Mouse (Mus musculus): ENCODE data around the gene Golga1. TPM values are rescaled to one million over a fixed set of nuclear protein-coding genes. Genes with fewer than 3 reads are reported as not detected.

Golga1 gene
- polyA plus RNA-seq, 1 experiment, result 16.5 TPM

GRCm38 (mm10) chr2:38977837-38978236 lies 87.5 kb downstream of the Golga1 start:
- 86% methylated on average over 4 of the region's 4 CpGs for WGBS
- no peak overlapping the region for H3K27ac ChIP-seq (ENCODE audit: control insufficient read depth, insufficient read depth, low read depth, low read length, poor library complexity)
- no peak overlapping the region for H3K4me3 ChIP-seq (replicated peaks; ENCODE audit: control insufficient read depth, low read depth, low read length)
- H3K4me1 ChIP-seq (ENCODE audit: control insufficient read depth, insufficient read depth, low read length), result no peaks in the 10 kb centered on the region
- TF ChIP-seq CTCF (IDR thresholded peaks at IDR 0.05; ENCODE audit: control insufficient read depth, insufficient read depth, low read length) (no peak), POLR2A (IDR thresholded peaks at IDR 0.05; ENCODE audit: borderline replicate concordance, control insufficient read depth, low read depth, low read length) (no peak)

- WGBS, result 80% methylated on average over 21 of the region's 21 CpGs
- H3K4me3 ChIP-seq (replicated peaks; ENCODE audit: control insufficient read depth, low read depth, low read length), result no peak overlapping the region
- H3K4me1 ChIP-seq (ENCODE audit: control insufficient read depth, insufficient read depth, low read length), result no peaks in the 10 kb centered on the region
- TF ChIP-seq CTCF (IDR thresholded peaks at IDR 0.05; ENCODE audit: control insufficient read depth, insufficient read depth, low read length), result no peak
- TF ChIP-seq POLR2A (IDR thresholded peaks at IDR 0.05; ENCODE audit: borderline replicate concordance, control insufficient read depth, low read depth, low read length), result no peak
- no peak overlapping the region for H3K27ac ChIP-seq (ENCODE audit: control insufficient read depth, insufficient read depth, low read depth, low read length, poor library complexity)
Observed at GRCm38 (mm10) chr2:38975941-38976805, 89.2 kb downstream of the Golga1 start.

GRCm38 (mm10) chr2:38975181-38975580 lies 90.2 kb downstream of the Golga1 start:
- Histone ChIP-seq H3K4me1 (ENCODE audit: control insufficient read depth, insufficient read depth, low read length) (peaks cover 1% of the 10 kb centered on the region), H3K27ac (ENCODE audit: control insufficient read depth, insufficient read depth, low read depth, low read length, poor library complexity) (no peak overlapping the region), H3K4me3 (replicated peaks; ENCODE audit: control insufficient read depth, low read depth, low read length) (no peak overlapping the region)
- 80% methylated on average over 3 of the region's 3 CpGs for WGBS
- no peak for TF ChIP-seq CTCF (IDR thresholded peaks at IDR 0.05; ENCODE audit: control insufficient read depth, insufficient read depth, low read length)
- TF ChIP-seq POLR2A (IDR thresholded peaks at IDR 0.05; ENCODE audit: borderline replicate concordance, control insufficient read depth, low read depth, low read length), result no peak

DNA sequence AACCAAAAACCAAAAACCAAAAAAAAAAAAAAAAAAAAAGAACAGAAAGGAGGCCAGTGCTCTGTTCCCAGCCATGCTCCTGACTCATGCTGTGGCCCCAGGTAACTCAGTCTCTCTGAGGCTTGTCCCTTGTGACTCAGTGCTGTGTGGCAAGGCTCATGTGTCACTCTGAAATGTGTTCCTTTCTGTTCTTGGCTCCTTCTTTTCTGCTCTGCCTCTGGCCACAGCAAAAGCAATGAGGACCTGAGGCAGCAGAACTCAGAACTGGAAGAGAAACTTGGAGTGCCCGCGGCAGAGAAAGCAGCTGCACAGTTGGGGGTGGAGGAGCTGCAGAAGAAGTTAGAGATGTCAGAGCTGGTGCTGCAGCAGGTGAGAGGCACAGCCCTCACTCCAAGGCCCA lies 91.2 kb downstream of the Golga1 start:
- H3K4me1 ChIP-seq (ENCODE audit: control insufficient read depth, insufficient read depth, low read length), result peaks cover 1% of the 10 kb centered on the region
- H3K27ac ChIP-seq (ENCODE audit: control insufficient read depth, insufficient read depth, low read depth, low read length, poor library complexity), result no peak overlapping the region
- 53% methylated on average over 2 of the region's 2 CpGs for WGBS
- H3K4me3 ChIP-seq (replicated peaks; ENCODE audit: control insufficient read depth, low read depth, low read length), result no peak overlapping the region
- TF ChIP-seq CTCF (IDR thresholded peaks at IDR 0.05; ENCODE audit: control insufficient read depth, insufficient read depth, low read length) (no peak), POLR2A (IDR thresholded peaks at IDR 0.05; ENCODE audit: borderline replicate concordance, control insufficient read depth, low read depth, low read length) (no peak)

- Histone ChIP-seq H3K4me3 (replicated peaks; ENCODE audit: control insufficient read depth, low read depth, low read length) (no peak overlapping the region), H3K27ac (ENCODE audit: control insufficient read depth, insufficient read depth, low read depth, low read length, poor library complexity) (no peak overlapping the region), H3K4me1 (ENCODE audit: control insufficient read depth, insufficient read depth, low read length) (peaks cover 1% of the 10 kb centered on the region)
- TF ChIP-seq POLR2A (IDR thresholded peaks at IDR 0.05; ENCODE audit: borderline replicate concordance, control insufficient read depth, low read depth, low read length), result no peak
- no peak for TF ChIP-seq CTCF (IDR thresholded peaks at IDR 0.05; ENCODE audit: control insufficient read depth, insufficient read depth, low read length)
- WGBS, result 77% methylated on average over 7 of the region's 7 CpGs
Observed at GRCm38 (mm10) chr2:38973701-38974100, 91.6 kb downstream of the Golga1 start.

- TF ChIP-seq POLR2A (IDR thresholded peaks at IDR 0.05; ENCODE audit: borderline replicate concordance, control insufficient read depth, low read depth, low read length), result no peak
- no peak for TF ChIP-seq CTCF (IDR thresholded peaks at IDR 0.05; ENCODE audit: control insufficient read depth, insufficient read depth, low read length)
- WGBS, result 26% methylated on average over 2 of the region's 2 CpGs
- H3K4me3 ChIP-seq (replicated peaks; ENCODE audit: control insufficient read depth, low read depth, low read length), result no peak overlapping the region
- peaks cover 1% of the 10 kb centered on the region for H3K4me1 ChIP-seq (ENCODE audit: control insufficient read depth, insufficient read depth, low read length)
- H3K27ac ChIP-seq (ENCODE audit: control insufficient read depth, insufficient read depth, low read depth, low read length, poor library complexity), result no peak overlapping the region
Observed at GRCm38 (mm10) chr2:38973223-38973622, 92.1 kb downstream of the Golga1 start.

GRCm38 (mm10) chr2:38970057-38970456 lies 95.3 kb downstream of the Golga1 start:
- WGBS, result 54% methylated on average over 5 of the region's 5 CpGs
- TF ChIP-seq CTCF (IDR thresholded peaks at IDR 0.05; ENCODE audit: control insufficient read depth, insufficient read depth, low read length) (no peak), POLR2A (IDR thresholded peaks at IDR 0.05; ENCODE audit: borderline replicate concordance, control insufficient read depth, low read depth, low read length) (no peak)
- peaks cover 1% of the 10 kb centered on the region for H3K4me1 ChIP-seq (ENCODE audit: control insufficient read depth, insufficient read depth, low read length)
- H3K4me3 ChIP-seq (replicated peaks; ENCODE audit: control insufficient read depth, low read depth, low read length), result no peak overlapping the region
- H3K27ac ChIP-seq (ENCODE audit: control insufficient read depth, insufficient read depth, low read depth, low read length, poor library complexity), result no peak overlapping the region

DNA sequence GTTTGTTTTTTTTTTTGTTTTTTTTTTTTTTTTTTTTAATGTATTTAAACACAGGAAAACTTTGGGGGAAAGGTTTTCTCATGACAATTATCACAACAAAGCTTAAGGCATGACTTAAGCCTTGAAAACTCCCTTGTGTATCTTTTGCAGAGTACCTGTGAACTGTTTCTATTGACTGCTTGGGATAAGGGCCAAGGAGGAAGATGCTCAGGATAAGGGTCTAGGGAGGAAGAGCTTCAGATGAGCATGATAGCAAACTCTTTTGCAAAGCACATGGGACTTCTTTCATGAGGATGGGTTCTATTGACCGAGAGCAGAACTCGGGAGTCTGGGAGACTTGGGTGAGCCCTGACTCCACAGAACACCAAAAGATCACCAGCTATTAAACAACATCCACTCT lies 95.7 kb downstream of the Golga1 start:
- TF ChIP-seq CTCF (IDR thresholded peaks at IDR 0.05; ENCODE audit: control insufficient read depth, insufficient read depth, low read length), result no peak
- TF ChIP-seq POLR2A (IDR thresholded peaks at IDR 0.05; ENCODE audit: borderline replicate concordance, control insufficient read depth, low read depth, low read length), result no peak
- no peak overlapping the region for H3K4me3 ChIP-seq (replicated peaks; ENCODE audit: control insufficient read depth, low read depth, low read length)
- WGBS, result 64% methylated on average over 2 of the region's 2 CpGs
- no peak overlapping the region for H3K27ac ChIP-seq (ENCODE audit: control insufficient read depth, insufficient read depth, low read depth, low read length, poor library complexity)
- H3K4me1 ChIP-seq (ENCODE audit: control insufficient read depth, insufficient read depth, low read length), result peaks cover 1% of the 10 kb centered on the region

Other genes starting within 250 kb of the Golga1 start
- 2.3 and 4.3 TPM in 2 replicates for gene Nr6a1, start 137.9 kb downstream of the Golga1 start, polyA plus RNA-seq (2011; ENCODE audit: insufficient read depth, insufficient read length, low replicate concordance, missing spikeins)
- gene Olfml2a, start 133.6 kb downstream of the Golga1 start, polyA plus RNA-seq (2011; ENCODE audit: insufficient read depth, insufficient read length, low replicate concordance, missing spikeins), result 0.92 and 1.9 TPM in 2 replicates
- 1.4 and 2.0 TPM in 2 replicates for gene Wdr38, start 68.1 kb downstream of the Golga1 start, polyA plus RNA-seq (2011; ENCODE audit: insufficient read depth, insufficient read length, low replicate concordance, missing spikeins)
- gene Arpc5l, start 60.2 kb downstream of the Golga1 start, polyA plus RNA-seq (2011; ENCODE audit: insufficient read depth, insufficient read length, low replicate concordance, missing spikeins), result 42.4 and 71.5 TPM in 2 replicates
- 129 and 218 TPM in 2 replicates for gene Rpl35, start 59.9 kb downstream of the Golga1 start, polyA plus RNA-seq (2011; ENCODE audit: insufficient read depth, insufficient read length, low replicate concordance, missing spikeins)
- 5.9 and 7.1 TPM in 2 replicates for gene Scai, start 125.2 kb upstream of the Golga1 start, polyA plus RNA-seq (2011; ENCODE audit: insufficient read depth, insufficient read length, low replicate concordance, missing spikeins)
- gene Ppp6c, start 160.9 kb upstream of the Golga1 start, polyA plus RNA-seq (2011; ENCODE audit: insufficient read depth, insufficient read length, low replicate concordance, missing spikeins), result 40.6 and 51.6 TPM in 2 replicates

Data from bone marrow, adult 2 months (tissue).